Mouse (Mus musculus) cerebral cortex, adult 2 months (tissue): ENCODE results near the gene Alpk1.

Experiments
- WGBS: fragments of 180-500 bp; shearing (Covaris S2); methylation state at CpG from one replicate; pipeline ENCODE4 v1.1.7; 2018; 5-methylcytosine and 5-hydroxymethylcytosine counted together

The Alpk1 gene

DNA sequence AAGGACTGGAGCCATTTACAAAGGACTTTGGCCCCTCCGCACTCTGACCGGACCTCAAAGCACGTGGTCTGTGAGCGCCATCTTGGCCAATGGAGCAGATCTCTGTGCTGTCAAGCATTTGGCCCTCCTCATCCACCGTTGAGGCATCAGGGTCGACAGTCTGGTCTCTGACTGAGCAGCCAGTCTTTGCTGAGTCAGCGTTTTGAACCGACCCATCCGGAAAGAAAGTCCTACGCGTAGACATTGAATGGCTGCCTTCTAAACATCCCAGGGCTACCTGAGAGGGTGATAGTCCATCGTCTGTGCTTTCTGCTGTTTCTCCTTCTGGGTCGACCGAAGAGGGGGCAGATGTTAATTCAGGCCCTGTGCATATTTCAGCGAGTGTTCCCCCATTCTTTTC, 100.6 kb downstream of the Alpk1 start:
- 91% methylated on average over 15 of the region's 15 CpGs for WGBS

GRCm38 (mm10) chr3:127661646-127662531, 118.4 kb downstream of the Alpk1 start:
- WGBS, result 49% methylated on average over 22 of the region's 22 CpGs

DNA sequence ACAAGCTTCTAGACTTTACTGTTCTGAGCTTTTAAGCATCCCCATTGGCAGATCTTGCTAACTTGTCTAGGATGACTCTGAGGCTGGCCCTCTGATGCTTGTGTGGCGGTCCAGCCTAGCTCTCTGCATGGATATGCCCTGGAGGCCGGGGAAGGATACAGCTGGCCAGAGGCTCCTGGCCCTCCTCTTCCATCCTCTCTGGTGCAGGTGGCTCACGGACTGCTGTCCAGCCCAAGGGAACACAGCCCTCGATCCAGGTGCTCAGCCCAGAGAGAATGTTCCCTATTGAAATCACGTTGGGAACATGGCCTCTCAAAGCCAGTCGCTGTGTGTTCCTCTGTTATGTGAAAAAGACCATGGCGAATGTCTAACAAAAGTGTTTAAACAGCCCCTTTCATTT, 119.6 kb downstream of the Alpk1 start:
- 91% methylated on average over 7 of the region's 7 CpGs for WGBS

DNA sequence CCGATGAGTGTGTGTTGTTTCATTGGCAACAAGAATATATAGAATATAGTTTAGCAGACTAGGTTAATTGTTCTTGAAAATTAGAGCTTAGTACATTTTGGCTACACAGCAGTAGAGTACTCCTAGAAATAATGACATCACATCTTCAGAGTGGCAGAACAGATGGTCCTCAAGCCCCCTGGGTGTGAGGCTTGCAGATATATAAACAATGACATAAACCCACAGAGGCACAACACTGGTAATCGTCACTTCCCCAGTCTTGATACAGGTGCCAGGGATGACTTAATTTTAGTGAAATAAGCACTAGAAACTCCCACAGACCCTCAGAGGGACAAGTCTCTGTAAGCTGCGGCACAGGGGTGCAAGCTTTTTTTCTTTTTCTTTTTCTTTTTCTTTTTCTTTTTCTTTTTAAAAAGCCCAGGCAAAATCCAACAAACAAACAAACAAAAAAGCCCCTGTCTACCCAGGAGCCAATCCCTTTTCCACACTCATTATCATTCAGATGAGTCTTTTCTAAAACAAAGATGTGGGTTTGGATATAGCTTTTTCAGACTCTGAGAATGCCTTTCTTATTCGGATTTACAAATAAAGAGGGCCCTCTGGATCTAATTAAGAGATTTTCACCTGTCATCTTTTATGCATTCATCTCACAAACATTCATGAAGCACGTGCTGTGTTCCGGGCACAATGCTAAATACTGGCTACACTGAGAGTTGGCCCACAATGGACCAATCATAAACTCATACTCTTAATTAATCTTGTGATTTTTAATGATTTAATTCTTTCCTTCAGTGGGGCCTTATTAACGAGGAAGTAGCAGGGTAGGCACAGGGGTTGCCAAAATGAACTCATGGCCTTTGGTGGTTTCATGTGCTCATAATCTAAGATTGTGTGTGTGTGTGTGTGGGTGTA, 128.3 kb downstream of the Alpk1 start:
- WGBS, result 56% methylated on average over 7 of the region's 7 CpGs

- WGBS, result 56% methylated on average over 18 of the region's 18 CpGs
Observed at GRCm38 (mm10) chr3:127646156-127646825, 134.0 kb downstream of the Alpk1 start.

- 42% methylated on average over 5 of the region's 5 CpGs for WGBS
Observed at GRCm38 (mm10) chr3:127642211-127642610, 138.1 kb downstream of the Alpk1 start.

DNA sequence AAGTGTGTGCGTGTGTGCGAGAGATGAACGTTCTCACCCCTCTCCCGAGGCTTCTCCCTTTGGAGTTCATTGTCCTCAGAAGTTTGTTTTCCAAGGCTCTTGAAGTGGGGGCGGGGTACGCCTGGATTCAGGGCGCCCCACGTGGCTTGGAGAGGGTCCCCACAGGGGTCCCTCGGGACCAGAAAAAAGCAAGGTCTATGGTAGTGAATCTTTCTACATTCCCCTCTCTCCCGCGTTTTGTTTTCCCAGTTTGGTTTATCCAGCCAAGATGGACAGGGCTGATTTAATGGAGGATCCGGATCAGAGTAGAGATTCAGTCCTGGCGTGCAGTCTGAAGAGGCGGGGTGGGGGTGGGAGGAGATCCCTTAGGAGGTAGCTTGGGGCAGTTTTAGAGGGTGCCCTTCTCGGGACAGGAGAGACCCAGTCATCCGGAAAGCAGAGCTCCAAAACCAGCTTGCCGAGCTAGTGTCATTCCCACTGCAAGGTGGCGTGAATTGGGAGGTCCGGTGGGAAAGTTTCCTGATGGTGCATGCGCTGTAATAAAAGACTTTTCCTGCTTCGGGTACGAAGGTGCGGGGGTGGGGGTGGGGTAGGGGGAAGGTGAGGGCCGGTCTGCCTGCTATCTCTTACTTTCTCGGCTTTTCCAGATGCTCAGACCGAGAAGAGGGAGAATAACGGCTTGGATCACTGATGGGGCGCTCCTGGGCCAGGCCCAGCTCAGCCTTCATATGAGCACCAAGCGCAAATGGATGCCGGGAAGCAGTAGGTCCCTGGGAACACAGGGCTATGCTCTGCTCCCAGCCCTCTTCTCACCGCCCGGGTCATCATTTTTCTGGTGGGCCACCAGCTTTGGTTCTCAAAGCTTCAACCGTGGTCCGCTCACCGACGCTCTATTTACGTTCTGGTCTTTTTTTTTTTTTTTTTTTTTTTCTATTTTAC, 139.3 kb downstream of the Alpk1 start:
- 17% methylated on average over 37 of the region's 37 CpGs for WGBS

GRCm38 (mm10) chr3:127639875-127640761, 140.2 kb downstream of the Alpk1 start:
- WGBS, result 10% methylated on average over 36 of the region's 36 CpGs

GRCm38 (mm10) chr3:127634984-127635349, 145.4 kb downstream of the Alpk1 start:
- WGBS, result 30% methylated on average over 3 of the region's 3 CpGs

DNA sequence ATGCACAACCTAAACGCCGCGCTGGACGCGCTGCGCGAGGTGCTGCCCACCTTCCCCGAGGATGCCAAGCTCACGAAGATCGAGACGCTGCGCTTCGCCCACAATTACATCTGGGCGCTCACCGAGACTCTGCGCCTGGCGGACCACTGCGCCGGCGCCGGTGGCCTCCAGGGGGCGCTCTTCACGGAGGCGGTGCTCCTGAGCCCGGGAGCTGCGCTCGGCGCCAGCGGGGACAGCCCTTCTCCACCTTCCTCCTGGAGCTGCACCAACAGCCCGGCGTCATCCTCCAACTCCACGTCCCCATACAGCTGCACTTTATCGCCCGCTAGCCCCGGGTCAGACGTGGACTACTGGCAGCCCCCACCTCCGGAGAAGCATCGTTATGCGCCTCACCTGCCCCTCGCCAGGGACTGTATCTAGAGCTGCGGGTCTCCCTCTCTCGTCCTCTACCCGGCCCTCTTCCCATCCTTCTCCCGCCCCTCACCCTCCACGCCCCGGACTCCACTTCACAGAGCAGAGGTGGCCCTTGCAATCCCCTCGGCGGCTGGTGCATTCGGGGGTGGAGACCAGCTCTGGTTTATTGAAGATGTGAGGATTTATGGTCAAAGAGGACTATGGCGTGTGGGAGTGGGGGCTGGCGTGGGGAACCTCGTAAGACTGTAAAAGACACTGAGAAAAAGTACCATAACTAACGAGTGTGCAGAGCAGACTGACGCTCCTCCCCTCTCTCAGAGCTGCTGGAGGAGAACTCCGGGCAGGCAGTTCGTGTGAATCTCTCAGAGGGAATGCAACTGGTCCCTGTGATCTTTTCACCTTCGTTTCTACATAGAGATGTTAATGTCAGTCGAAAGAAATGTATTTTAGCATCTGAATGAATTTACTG, 146.0 kb downstream of the Alpk1 start:
- WGBS, result 2% methylated on average over 58 of the region's 58 CpGs

DNA sequence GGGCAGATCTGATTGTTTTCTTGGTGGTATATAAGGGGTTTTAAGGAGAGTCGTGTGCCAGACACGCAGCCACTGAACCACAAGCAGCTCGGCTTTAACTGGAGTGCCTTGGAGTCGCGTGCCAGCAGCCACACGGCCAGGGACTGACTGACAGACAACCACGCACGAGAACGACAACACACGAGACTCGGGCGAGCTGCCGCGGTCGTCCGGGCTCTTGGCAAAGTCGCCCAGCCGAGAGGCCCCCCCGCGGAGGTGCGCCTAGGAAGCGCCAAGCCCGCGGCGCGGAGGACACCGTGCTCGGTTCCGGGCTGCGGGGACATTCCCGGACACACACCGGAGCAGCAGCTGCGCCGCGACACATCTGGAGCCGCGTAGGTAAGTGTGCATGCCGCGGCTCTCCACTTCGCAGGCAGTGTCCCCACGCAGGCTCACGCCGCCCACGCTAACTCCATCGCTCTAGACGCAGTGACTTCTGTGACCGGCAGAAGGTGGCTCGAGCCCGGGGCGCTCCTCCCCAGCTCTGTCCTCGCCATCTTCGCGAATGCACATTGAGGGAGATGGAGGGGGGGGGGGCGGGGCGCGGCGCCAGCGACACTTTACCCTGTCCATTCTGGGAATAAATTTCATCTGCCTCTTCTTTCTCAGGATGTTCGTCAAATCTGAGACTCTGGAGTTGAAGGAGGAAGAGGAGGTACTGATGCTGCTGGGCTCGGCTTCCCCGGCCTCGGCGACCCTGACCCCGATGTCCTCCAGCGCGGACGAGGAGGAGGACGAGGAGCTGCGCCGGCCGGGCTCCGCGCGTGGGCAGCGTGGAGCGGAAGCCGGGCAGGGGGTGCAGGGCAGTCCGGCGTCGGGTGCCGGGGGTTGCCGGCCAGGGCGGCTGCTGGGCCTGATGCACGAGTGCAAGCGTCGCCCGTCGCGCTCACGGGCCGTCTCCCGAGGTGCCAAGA, 147.0 kb downstream of the Alpk1 start, which contains the start of gene Neurog2:
Gene Neurog2, plus strand, starts transcription at position 56 of the 953 bp plus-strand sequence.
- under 1% methylated on average over 92 of the region's 92 CpGs for WGBS

- under 1% methylated on average over 30 of the region's 32 CpGs for WGBS
Observed at GRCm38 (mm10) chr3:127632531-127632930, 147.8 kb downstream of the Alpk1 start.

DNA sequence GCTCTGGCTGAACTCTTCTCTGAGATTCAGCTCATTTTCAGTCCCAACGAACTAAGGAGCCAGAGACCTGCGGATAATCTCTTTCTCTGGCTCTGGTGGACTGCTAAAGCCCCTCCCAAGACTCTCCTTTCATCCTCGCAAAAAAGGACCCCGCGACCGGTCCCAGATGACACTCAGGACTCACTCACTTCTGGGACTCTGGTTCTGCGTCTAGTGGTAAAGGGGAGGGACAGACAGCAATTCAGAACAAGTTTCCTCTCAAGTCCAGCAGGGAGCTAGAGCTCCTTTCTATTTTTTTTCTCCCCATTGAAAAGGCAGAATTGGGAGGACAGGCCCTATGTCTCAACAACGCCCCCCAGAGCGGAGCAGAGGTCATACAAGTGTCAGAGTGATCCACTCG, 148.7 kb downstream of the Alpk1 start:
- WGBS, result 4% methylated on average over 10 of the region's 10 CpGs

- WGBS, result 37% methylated on average over 17 of the region's 17 CpGs
Observed at GRCm38 (mm10) chr3:127630735-127631372, 149.5 kb downstream of the Alpk1 start.

DNA sequence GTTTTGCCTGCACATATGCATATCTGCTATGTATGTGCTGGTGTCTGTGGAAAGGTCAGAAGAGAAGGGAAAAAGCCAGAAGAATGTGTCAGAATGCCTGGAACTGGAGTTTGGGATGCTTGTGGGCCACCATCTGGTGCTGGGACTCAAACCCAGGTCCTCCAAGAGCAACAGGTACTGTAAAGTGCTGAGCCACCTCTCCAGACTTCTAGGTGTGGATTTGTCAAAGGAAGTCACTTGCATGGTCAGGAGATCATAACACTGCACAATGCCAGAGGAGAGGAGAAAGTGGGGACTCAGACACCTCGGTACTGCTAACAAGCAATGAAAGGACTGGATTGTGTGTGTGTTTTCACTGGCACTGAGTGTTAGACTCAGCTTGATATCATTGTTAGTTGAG, 150.1 kb downstream of the Alpk1 start:
- 67% methylated on average over 1 of the region's 1 CpGs for WGBS

- 28% methylated on average over 37 of the region's 37 CpGs for WGBS
Observed at GRCm38 (mm10) chr3:127628311-127629184, 151.8 kb downstream of the Alpk1 start.
